In the genomic region with DNA sequence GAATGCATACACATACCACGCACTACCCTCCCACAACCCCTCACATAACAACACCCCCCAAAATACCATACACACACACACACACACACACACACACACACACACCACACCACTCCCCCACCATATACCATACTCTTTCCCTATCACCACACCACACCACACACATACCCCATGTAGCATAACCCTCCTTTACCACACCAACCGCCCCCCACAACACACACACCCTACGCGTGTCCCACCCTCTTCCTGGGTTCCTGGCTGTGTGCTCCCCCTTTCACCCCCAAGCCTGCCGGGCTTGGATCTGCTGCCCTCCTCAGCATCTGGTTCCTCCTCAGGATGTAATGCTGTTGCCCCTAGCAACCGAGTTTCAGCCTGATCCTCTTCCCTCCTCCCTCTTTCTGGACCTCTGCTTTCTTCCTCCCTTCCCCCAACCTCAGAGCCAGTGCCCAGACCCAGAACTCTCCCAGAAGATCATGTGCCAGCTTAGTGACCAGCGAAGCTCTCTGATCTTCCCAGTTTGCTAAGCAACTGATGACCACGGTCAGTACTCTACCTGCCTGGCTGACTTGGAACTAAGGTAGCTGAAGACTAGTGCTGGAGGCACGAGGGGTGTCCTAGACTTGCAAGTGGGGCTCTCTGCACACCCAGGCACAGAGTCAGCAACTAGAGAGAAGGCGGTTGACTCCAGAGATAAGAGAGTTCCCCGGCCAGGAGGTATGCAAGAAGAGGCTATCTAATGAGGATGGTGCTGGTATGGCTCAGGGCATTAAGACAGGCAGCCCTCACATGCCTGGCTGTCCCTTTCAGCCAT, we compare ENCODE assay signal across 9 mouse cellular contexts.
A peak's percentile ranks its signal among the peaks of the same experiment; 100 is the strongest.
DNase-seq lines count a peak whose midpoint lies in the region; ATAC-seq and TF ChIP-seq lines count a peak whose summit lies in the region.
"Had no signal": no experiment of that assay in that cellular context is flagged by ENCODE, and none has a peak within 500 bp of the region (broad histone marks: within the 10 kb centered on the region; RNA-seq: fewer than 3 reads in every experiment).

No protein-coding gene starts in this region.

- peaks cover 18% of the 10 kb centered on the region for H3K4me1 ChIP-seq in hindbrain, embryonic 14.5 days (replicated peaks; ENCODE audit: control insufficient read depth, insufficient read depth, low read length)
- H3K4me1 ChIP-seq in neural tube, embryonic 15.5 days, result peaks cover 34% of the 10 kb centered on the region
- H3K4me1 ChIP-seq in lung, adult 2 months (ENCODE audit: control insufficient read depth, insufficient read depth, low read length), result peaks cover 3% of the 10 kb centered on the region; the same call in 1 of the 2 replicates

- H3K27ac ChIP-seq in hindbrain, embryonic 14.5 days, result no peak overlapping the region
- no peak overlapping the region for H3K27ac ChIP-seq in neural tube, embryonic 15.5 days (replicated peaks)

- TF ChIP-seq POLR2A in lung, adult 2 months (IDR thresholded peaks at IDR 0.05; ENCODE audit: borderline replicate concordance, extremely low read depth, low read depth, low read length), result no peak

- WGBS in hindbrain, embryonic 14.5 days, result 59% methylated on average over 11 of the region's 11 CpGs
- 63% methylated on average over 11 of the region's 11 CpGs for WGBS in neural tube, embryonic 15.5 days
- 75% methylated on average over 11 of the region's 11 CpGs for WGBS in lung, adult 2 months

- no peak overlapping the region for H3K4me3 ChIP-seq in hindbrain, embryonic 14.5 days (replicated peaks; ENCODE audit: low read length)
- no peak overlapping the region for H3K4me3 ChIP-seq in neural tube, embryonic 15.5 days (replicated peaks)
- no peak overlapping the region for H3K4me3 ChIP-seq in lung, adult 2 months (replicated peaks; ENCODE audit: extremely low read depth, low read depth, low read length)

- no peaks in the 10 kb centered on the region for H3K36me3 ChIP-seq in hindbrain, embryonic 14.5 days (replicated peaks; ENCODE audit: control insufficient read depth, insufficient read depth)
- H3K36me3 ChIP-seq in neural tube, embryonic 15.5 days, result no peaks in the 10 kb centered on the region

- H3K27me3 ChIP-seq in hindbrain, embryonic 14.5 days (ENCODE audit: control insufficient read depth, insufficient read depth, low read length), result no peaks in the 10 kb centered on the region
- no peaks in the 10 kb centered on the region for H3K27me3 ChIP-seq in neural tube, embryonic 15.5 days (replicated peaks)

- no peaks in the 10 kb centered on the region for H3K9me3 ChIP-seq in hindbrain, embryonic 14.5 days (ENCODE audit: control insufficient read depth, low read length)
- no peaks in the 10 kb centered on the region for H3K9me3 ChIP-seq in neural tube, embryonic 15.5 days (replicated peaks)

- peak; percentile 77 to 79 for DNase-seq in cerebellum, postnatal 10 days
- no peak for DNase-seq in cerebellum, adult 9-10 months
- DNase-seq in retina, postnatal 1 day, result peak; percentile 64
- no peak for DNase-seq in retina, embryonic 14.5 days (ENCODE audit: low spot score)
- peak; percentile 46 for DNase-seq in hindbrain, embryonic 14.5 days (ENCODE audit: low spot score)
- no peak for DNase-seq in lung, adult 2 months
- DNase-seq: thymus, postnatal 4 days had no signal

- H3K9ac ChIP-seq in hindbrain, embryonic 14.5 days, result no peak overlapping the region
- no peak overlapping the region for H3K9ac ChIP-seq in neural tube, embryonic 15.5 days (replicated peaks)

- no peak overlapping the region for H3K4me2 ChIP-seq in hindbrain, embryonic 14.5 days (replicated peaks)
- H3K4me2 ChIP-seq in neural tube, embryonic 15.5 days, result no peak overlapping the region

- TF ChIP-seq CTCF in lung, adult 2 months (IDR thresholded peaks at IDR 0.05; ENCODE audit: insufficient read depth, low read length), result no peak

- peak; percentile 29 for ATAC-seq in hindbrain, embryonic 14.5 days (ENCODE audit: low FRiP score)
- peak; percentile 49 for ATAC-seq in neural tube, embryonic 15.5 days (ENCODE audit: low FRiP score)
- no peak for ATAC-seq in inflammation-experienced regulatory T-cells, adult 6 months

Comparison
In these comparisons a context has a peak if more than half of its experiments do, and no peak if none do; other contexts are left out.
1. DNase-seq: peak in cerebellum, postnatal 10 days (2 of 2), retina, postnatal 1 day (single experiment) and hindbrain, embryonic 14.5 days (single experiment); none in cerebellum, adult 9-10 months (single experiment), retina, embryonic 14.5 days (single experiment) and lung, adult 2 months (single experiment).